Mouse (Mus musculus): ENCODE data around the gene Rab4a.

Gene Rab4a

GRCm38 (mm10) chr8:123813173-123813891 is 7.5 kb downstream of the Rab4a start:
- peak; percentile 64 for DNase-seq (ENCODE audit: low spot score)

DNA sequence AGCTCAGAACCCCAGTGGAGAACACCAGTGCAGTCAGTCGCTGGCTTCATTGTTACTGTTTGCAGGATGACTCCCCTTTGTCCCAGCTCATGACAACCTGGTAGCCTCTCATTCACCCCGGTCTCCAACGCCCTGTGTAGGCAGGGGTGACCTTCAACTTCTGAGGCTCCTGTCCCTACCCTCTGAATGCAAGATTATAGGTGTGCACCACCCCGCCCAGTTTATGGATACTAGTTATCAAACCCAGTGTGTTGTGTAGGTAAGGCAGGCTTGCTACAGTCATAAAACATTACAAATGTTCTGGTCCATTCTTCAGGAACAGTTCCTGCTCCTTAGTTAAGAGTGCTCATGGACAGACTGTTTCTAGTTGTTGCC is 8.1 kb downstream of the Rab4a start:
- no peak for DNase-seq (ENCODE audit: low spot score)

- no peak for DNase-seq (ENCODE audit: low spot score)
These were observed 9.5 kb downstream of the Rab4a start for GRCm38 (mm10) chr8:123815325-123815724.

DNA sequence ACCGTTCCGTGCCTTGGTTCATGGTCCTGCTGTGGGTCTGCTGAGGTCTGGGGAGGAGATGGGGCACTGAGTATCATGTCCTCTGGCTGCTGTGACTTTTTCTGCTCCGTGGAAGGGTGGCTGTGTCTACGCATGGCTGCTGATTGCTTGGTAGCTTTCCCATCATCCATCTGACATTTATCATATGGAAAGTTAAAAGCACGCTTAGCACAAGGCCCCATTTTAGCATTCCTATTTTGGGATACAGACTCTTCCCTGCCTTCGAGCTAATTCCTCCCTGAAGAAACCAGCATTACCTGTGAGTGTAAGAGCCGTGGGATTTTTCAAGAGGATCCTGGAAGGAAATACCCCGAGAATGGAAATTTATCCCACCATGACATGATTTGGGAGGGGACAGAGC is 11.2 kb downstream of the Rab4a start:
- no peak for DNase-seq (ENCODE audit: low spot score)

- no peak for DNase-seq (ENCODE audit: low spot score)
These were observed 12.0 kb downstream of the Rab4a start for GRCm38 (mm10) chr8:123817747-123818146.

- no peak for DNase-seq (ENCODE audit: low spot score)
These were observed 14.2 kb downstream of the Rab4a start for GRCm38 (mm10) chr8:123819683-123820610.

DNA sequence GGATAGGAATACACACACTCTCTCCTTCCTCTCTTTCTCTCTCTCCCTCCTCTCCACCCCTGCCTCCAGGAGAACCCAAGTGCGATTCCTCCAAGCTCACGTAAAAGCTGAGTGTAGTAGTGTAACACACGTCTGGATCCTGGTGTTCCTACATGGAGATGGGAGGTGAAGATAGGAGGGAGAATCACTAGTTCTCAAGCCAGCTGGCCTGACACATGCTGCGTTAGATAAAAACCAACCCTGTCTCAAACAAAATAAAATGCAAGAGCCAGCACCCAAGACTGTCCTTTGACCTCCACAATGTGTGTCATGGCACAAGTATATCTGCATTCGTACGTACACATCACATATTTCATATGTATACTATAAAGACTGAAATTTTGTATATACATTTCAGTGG is 15.0 kb downstream of the Rab4a start:
- no peak for DNase-seq (ENCODE audit: low spot score)

- no peak for DNase-seq (ENCODE audit: low spot score)
These were observed 17.3 kb downstream of the Rab4a start for GRCm38 (mm10) chr8:123823111-123823510.

- no peak for DNase-seq (ENCODE audit: low spot score)
These were observed 17.8 kb downstream of the Rab4a start for GRCm38 (mm10) chr8:123823532-123824123.

DNA sequence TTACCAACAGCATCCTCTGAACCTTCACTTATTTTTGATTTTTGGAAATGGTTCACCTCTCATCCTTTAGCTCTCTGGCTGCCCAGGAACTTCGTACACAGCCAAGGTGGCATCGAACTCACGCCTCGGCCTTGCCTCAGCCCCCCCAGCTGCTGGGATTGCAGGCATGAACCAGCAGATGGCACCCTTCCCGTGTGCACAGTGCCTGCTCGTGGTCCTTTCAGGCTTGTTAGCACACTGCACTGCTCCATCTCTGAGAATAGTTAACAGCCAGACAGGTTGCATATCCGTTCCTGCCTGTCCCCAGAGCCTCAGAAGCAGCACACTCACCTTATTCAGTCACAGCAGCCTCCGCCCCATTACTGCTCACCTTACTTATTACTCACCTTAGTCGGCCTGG is 20.2 kb downstream of the Rab4a start:
- DNase-seq (ENCODE audit: low spot score), result no peak

DNA sequence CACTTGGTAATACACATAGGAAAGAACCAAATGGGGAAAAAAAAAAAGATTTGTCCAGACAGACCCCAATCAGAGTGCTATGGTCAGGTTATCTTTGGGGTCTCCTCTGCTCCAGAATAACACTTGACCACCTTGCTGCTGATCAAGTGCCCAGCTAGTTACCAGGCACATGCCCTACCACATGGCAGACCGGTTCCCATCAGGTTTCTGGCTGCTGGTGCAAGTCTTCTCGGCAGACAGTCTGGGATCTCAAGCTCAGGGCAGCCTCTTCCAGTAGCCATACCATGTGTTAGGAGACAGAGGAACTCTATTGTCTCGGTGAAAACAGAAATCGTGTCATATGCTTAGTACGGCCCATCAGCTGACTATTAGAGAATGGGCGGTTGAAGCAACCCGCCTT is 21.0 kb downstream of the Rab4a start:
- DNase-seq (ENCODE audit: low spot score), result no peak

DNA sequence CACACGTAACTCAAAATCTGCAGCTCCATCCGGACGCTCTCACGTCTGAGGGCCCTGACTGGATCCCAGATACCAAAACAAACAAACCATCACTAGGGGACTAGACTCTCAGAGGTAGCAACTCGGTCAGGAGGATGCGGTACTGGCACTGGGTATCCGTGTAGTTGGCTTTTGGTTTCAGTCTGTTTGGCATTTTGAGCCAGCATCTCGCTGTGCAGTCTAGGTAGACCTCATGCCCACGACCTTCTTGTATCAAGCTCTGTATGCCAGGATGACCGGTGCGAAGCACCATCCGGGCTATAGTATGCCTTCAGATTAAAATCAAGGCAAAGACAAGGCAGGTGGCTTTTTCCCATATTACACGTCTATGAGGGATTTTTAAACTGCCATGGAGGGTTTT is 21.7 kb downstream of the Rab4a start:
- DNase-seq (ENCODE audit: low spot score), result no peak

DNA sequence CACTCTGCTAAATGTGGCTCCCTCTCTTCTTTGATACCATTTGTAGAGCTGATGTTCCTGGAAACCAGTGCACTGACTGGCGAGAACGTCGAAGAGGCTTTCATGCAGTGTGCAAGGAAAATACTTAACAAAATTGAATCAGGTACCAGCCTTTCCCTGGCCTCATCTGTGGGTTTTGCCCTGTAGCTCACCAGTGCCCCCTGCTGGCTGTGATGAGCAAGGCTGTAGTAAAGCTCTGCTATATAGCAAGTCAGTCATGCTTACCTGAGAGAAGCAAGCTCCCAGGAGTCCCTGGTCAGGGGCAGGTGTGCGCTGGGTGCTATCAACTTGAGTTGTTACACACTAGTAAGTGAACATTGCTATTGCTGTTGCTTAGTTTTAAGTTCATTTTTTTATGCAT is 27.0 kb downstream of the Rab4a start:
- peak; percentile 78 for DNase-seq (ENCODE audit: low spot score)

DNA sequence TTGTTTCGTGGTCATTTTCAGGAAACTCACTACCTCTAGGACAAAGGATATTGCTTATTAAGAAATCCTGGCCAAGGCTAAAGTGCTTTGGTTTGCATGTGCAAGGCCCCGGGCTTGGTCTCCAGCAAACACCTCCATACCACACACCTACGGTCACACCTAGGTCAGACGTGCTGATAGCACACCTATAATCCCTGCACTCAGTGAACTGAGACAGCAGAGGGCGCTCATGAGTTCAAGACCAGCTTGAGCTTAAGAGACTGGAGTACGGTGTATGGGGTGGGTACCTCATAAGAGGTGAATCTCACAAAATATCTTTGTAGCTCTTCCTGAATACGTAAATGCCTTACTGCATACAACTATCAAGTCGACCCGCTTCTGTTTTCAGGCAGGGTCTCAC is 29.7 kb downstream of the Rab4a start:
- peak; percentile 77 for DNase-seq (ENCODE audit: low spot score)

GRCm38 (mm10) chr8:123836354-123836753 is 30.6 kb downstream of the Rab4a start:
- no peak for DNase-seq (ENCODE audit: low spot score)

DNA sequence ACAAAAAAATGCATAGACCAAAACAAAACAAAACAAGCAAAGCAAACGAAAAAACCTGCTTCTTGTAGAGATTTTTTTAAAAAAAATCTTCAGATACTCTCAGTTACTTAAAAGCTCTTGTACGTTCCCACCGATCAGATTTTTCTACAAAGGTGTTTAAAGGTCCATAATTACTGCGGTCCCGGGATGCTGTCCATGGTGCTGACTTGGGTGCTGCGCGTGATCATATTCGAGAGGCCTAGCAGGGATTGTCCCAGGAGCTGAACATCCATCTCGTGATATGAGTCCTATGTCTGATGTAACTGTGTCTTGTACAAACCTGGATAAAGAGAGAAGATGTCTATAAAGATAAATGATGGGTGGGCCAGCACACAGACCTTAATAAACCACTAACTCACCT is 32.7 kb downstream of the Rab4a start:
- peak; percentile 67 for DNase-seq (ENCODE audit: low spot score)

DNA sequence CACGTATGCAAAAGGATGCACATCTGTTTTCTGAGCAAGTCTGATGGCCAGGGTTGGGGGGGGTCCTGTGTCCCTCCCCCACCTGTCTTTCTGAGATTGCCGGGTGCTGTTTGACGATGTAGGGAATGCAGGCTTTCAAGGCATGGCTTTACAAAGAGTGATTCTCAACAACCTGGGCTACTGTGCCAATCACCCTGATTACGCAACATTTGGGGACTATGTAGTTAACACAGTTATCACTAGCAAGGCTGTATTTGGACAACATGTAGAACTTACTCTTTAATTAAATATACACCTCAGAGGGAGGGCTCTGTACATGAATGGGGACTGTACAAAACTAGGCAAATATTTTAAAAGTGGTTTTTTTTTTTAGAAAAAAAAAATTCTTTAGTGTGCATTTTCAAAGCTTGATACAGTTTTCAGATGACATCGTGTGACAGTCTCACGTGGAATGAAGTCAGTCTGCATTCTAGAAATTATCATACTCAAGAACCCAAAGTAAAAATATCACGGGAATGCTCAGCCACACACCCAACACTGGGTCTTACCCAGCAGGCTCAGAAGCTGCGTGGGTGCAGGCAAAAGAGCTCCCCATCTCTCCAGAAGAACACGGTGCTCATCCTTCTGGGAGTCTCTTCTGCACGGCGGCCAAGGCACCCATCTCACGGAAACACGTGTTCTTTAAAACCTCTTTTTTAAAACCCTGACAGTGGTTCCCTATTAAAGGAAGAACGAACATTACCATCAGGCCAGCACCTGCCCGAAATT is 35.0 kb downstream of the Rab4a start:
- DNase-seq (ENCODE audit: low spot score), result no peak

DNA sequence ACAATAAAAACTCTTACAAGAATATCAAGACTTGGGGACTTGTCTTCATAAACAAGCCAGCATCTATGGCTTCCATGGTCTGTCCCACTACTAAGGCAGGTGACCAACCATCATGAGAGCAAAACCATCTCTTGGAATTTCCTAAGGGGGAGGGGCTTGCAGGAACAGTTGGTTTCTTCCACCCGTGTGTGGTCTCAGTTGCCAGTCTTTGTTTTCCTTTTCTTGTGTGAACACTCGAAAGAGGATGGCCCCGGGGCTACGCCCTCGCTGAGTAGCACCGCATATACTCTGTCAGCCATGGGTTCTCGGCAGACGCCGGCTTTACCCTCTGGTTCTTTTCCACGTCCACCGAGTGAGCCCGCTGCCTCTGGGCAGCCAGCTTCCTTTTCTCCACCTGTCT is 36.3 kb downstream of the Rab4a start:
- no peak for DNase-seq (ENCODE audit: low spot score)

GRCm38 (mm10) chr8:123844341-123844740 is 38.6 kb downstream of the Rab4a start:
- DNase-seq (ENCODE audit: low spot score), result no peak

- DNase-seq (ENCODE audit: low spot score), result no peak
These were observed 39.3 kb downstream of the Rab4a start for GRCm38 (mm10) chr8:123845114-123845513.

DNA sequence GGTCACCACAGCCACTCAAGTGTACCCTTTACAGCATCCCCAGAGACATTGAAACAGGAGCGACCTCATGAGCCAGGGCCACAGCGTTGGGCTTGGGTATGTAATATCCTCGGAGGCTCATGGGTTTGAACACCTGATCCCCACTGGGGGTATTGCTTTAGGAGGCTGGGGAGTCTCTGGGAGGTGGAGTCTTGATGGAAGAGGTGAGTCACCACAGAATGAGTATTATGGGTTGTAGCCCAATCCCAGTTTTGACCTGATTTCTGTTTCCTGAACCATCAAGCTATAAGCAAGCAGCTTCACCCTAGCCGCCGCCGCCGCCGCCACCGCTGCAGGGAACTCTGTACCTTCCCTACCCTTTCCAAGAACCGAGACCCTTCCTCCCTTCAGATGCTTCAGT is 40.2 kb downstream of the Rab4a start:
- no peak for DNase-seq (ENCODE audit: low spot score)

GRCm38 (mm10) chr8:123846509-123846908 is 40.7 kb downstream of the Rab4a start:
- no peak for DNase-seq (ENCODE audit: low spot score)
